Mouse (Mus musculus) hematopoietic stem cell, adult 5-6 weeks (primary cell): Measurements from ENCODE around the gene Slc39a5. TPM values are rescaled to one million over a fixed set of nuclear protein-coding genes. Genes with fewer than 3 reads are reported as not detected.

Experiments
- ATAC-seq, 2 experiments: fragments of 125-278 bp in 1 of 2; replicated peaks in 1 of 2; 2 replicates each; pipeline ENCODE4 v1.8.0; 2016 to 2017; ENCODE audit warnings: inconsistent platforms in 2 of 2, mild to moderate bottlenecking in 2 of 2, moderate number of reproducible peaks in 2 of 2, low read depth in 1 of 2, moderate TSS enrichment in 1 of 2; ENCODE audit not compliant: low FRiP score in 2 of 2, poor library complexity in 2 of 2, severe bottlenecking in 2 of 2, insufficient read depth in 1 of 2, low TSS enrichment in 1 of 2
- total RNA-seq: library from RNA; stranded (forward); fragments of 172-1452, 232-1000 nt; gene quantifications from 2 replicates; pipeline ENCODE4 v1.2.3, GENCODE M21; 2017

Gene Slc39a5
- total RNA-seq, 1 experiment from 2014 or later = not detected

DNA sequence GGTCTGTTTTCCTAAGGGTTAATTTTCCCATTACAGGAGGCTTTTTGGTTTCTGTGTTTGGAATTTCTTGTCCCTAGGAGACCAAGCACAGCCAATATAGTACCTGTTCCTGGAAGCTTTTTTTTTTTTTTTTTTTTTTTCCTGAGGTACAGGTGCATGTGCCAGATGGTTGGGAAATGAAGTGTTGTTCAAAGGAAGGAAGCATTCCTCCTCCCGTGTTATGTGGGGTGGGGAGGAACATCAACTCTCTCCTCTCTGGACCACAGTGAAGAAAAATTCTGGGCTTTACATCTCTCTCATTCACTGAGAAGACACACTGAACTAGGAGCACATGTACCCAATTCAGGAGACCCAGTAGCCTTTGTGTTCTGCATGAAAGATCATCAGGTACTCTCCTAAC lies 12.0 kb upstream of the Slc39a5 start:
- ATAC-seq = no peak

DNA sequence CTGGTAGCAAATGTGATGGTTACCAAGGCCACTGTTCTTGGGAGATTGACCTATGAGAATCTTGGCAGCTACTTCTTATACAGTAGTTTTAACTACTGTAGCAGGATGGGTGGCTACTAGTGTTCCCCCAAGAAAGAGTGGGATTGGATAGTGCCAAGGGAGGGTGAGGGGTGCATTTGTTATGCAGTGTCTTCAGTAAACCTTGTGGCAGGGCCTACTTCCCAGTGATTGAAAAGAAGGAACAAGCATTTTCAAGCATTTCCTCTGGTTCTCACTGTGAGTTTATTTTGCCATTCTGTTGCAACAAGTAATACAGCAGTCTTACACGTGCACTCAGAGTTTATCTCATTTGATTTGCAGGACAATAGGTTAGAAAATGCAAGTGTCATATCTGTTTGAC lies 11.5 kb upstream of the Slc39a5 start:
- no peak for ATAC-seq

DNA sequence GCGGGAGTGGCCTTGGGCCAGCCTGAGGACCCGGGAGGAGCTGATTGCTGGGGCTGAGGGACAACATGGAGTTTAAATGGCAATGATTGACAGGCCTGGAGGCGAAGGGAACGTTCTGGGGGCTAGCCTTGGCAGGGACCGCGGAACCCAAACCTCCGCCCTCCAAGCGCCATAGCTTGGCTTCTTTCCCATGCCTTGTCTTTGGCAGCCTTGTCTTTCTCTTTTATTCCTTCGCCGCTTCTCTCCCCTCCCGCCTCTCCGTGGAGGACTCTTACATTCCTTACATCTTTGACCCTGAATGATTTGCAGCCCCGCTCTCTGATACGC lies 11.0 kb upstream of the Slc39a5 start:
- 0 out of 4 replicates have a peak, but pooled peaks of 1 of the 2 experiments have one; percentile 0 for ATAC-seq

DNA sequence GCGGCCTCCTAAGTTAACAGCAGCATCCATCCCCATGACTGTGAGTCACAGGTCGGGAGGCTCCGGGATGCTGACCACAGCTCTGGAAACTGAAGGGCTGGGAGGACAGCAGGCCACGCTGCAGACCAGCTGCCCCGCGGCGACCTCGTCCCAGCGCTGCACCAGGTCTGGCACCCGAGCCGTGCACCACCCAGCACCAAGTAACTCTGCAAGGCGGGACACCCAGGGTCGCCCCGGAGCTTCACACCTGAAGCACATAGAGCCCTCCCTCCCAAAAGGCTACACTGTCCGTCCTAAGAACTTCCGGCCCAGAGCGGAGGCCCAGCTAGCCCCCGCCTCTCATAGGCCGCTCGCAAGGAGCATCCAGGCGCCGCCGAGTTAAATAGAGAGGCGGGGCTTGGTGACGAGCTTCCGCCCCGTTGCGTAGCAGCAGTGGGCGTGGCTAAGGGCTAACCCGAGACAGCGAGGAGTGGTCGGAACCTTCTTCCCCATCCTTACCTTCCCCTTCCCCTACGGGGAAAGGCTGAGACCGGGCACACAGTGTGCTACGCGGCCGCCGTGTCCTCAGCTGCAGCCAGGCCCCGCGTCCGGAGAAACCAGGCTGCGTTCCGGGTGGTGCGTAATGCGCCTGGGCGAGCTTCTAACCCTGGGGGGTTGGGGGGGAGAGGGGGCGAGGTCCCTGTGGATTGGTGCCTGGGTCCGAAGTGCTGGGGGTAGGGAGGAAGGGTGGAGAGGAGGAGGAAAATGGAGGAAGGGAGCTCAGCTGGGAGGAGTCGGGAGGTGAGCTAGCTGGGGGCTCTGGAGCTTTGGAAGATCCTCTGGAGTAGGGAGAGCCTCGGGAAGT lies 10.4 kb upstream of the Slc39a5 start, which contains the start of the genes Nabp2 and Rnf41:
Nabp2 (minus strand) TSS at position 282 of the 844 bp plus-strand sequence.
Rnf41 (plus strand) TSS at position 447 of the 844 bp plus-strand sequence.
- ATAC-seq = peak; percentile 86 to 87

DNA sequence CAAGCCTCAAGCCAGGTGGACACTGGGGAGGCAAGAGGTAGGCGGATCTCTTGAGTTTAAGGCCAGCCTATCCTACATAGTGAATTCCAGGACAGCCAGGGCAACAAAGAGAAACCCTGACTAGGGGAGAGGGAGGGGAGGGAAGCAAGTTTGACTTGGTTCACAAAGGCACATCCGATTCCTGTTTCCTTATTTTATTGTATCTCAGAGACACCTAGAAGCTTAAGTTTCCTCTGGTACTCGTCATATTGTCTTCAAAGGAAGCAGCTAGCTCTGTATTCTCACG lies 9.5 kb upstream of the Slc39a5 start:
- ATAC-seq = no peak

DNA sequence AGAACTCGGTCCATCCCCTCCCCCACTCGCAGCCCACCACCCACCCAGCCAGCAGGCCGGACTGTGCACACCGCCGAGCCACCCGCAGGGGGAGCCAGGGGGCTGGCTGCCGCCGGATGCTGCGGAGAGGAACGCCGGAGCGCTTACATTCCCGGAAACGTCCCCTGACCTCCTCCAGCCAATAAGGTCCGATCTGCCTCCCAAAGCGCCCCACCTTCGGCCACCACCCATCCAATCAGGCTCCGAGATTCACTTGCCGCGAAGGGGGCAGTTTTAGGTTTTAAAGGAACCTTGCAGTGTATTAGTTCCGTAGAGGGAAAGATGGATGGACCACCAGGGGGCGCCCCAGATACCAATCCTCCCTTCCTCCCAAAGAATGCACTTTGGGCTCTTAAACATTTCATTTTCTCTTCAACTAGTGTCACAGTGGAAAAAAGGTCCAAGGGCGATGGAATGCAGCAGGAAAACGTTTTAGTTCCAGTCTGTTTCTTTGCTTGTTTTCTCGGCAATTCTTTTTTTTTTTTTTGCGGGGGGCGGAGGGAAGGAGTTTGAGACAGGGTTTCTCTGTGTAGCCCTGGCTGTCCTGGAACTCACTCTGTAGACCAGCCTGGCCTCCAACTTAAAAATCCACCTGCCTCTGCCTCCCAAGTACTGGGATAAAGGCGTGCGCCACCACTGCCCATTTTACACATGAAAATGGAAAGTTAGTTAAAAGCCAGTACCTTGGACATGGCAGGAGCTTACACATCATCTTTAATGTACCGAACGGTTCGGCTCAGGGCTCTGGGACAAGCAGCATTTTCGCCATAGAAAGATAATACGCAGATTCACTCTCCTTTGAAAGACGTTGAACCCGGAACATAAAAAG lies 8.9 kb upstream of the Slc39a5 start:
- peak; percentile 87 to 89 for ATAC-seq

DNA sequence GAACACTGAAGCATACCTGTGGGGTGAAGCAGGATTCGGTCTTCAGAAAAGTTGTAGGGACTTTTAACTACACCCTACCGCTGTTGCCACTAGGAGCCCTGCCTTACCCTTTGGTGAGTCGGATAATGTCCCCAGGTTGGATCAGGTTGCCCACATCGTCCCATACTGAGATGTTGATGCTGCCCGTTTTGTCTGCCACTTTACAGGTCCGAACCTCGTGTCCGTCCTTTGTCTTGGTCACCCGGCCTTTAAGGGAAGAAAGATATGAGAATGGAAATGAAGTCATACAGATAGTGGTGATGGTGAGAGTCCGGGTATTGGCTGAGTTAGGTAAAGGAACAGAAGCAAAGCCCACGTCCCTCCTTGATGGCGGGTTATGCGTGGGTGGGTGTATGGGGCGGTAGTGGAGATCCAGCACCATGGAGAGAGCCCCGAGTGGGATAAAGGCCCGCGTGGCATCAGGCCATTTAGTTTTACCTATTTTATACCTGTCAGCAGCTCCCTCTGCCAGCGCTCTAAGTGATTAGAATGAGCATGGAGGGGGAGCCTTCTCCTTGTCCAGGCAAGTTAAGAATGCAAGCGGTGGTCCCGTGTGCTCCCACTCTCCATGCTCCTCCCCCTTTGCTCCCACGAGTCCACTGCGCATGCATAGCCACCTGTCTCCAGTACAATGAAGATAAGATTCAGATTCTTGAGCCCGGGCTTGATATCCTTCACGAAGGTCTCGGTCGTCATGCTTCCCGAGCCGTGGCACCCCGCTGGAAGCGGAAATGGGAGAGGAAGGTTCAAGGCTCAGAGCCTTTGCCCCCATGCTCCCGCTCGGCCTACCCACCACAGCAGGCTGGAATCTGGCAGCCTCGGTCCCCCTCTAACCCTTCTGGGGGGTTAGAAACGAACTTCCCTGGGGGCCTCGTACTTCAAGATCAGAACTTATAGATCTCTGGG lies 7.8 kb upstream of the Slc39a5 start:
- no peak for ATAC-seq

DNA sequence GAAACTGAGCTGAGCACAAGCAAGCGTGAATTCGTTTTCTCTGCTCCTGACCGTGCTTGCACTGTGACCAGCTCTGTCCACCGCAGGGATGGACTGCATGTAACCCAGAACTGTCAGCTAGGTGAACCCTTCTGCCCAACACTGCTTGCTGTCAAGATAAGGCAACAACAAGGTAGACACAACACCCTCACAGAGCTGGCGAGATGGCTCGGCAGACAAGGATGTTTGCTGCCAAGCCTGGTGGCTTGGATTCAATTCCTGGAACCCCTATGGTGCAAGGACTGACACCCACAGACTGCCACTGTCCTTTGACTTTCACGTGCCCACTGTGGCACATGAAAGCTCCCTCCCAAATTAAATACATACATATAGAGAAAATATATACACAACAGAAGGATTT lies 2.9 kb upstream of the Slc39a5 start:
- ATAC-seq = no peak

DNA sequence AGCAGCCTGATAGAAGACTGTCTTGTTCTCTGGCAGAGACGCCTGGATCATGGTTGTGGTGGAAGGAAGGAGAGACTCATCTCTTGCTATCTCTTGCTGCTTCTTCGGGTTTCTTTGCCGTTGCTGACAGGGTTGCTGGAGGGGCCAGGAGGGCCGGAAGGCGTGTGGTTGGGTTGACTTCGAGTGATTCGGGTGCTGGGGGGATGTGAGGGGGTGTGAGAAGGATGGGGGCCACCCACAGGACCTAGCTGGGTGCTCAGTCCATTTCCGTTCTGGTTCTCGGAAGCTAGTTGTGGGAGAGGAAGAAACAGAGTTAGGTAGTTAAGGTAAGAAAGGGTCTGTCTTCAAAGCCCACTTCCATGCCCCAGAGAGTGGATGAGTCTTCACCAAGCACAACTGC lies 609 bp upstream of the Slc39a5 start:
- ATAC-seq = no peak

DNA sequence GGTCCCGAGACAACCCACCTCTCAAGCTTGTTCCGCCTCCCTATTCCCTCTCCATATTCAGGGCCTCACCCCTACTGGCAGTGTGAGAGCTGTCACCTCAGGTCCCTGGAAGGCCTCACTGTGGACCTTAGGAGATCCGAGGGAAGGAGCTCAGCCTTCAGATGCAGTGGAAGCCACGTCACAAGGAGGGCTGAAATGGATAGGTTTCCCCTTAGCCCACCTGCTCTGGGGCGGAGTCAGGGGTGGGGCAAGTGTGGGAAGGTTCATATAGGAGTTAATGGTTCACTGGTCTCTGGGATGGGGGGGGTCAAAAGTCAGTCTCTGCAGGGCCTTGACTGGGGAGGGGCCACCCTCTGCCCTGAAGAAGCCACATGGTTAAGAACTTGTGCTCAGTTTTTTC lies 691 bp downstream of the Slc39a5 start:
- ATAC-seq = no peak

DNA sequence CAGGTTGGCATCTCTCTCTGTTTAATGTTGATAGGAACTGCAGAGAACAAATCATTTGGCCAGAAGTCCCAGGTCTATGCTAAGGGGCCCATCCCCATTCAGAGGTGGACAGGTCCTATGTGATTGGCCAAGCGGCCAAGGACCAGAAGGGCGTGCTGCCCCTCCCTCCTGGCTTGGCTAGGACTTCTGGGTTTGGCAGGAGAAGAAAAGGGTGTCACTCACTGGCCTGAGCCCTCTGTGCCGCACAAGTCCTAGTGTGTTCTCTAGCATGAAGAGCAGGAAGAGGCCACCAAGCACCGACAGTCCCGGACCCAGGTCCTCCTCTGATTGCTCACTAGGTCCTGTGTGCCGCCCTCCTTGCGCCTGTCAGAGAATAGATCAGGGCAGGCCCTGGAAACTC lies 3.6 kb downstream of the Slc39a5 start:
- no peak for ATAC-seq

DNA sequence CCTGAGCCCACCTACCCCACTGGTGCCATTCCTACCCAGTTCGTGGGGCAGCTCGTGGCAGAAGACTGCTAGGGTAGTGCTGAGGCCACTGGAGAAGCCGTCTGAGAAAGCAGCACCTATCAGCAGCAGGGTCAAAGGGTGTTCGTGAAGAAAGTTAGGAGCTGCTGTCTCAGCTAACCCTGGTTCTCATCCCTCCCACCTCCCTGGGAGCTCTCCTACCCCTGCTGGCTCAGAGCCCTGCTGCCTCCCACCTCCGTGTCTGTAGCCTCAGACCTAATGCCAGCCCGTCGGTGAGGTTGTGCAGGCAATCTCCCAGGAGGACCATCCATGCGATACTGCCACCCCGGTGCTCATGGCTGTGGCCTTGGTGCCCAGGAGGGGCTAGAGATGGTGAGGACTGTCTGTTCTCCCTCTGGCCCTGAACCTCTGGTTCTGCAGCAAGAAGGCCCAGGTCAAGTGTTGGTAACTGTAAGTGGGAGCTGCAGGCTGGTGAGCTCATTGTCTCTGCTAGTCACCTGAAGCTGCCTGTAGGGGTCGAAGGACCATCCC lies 4.2 kb downstream of the Slc39a5 start:
- ATAC-seq = no peak

DNA sequence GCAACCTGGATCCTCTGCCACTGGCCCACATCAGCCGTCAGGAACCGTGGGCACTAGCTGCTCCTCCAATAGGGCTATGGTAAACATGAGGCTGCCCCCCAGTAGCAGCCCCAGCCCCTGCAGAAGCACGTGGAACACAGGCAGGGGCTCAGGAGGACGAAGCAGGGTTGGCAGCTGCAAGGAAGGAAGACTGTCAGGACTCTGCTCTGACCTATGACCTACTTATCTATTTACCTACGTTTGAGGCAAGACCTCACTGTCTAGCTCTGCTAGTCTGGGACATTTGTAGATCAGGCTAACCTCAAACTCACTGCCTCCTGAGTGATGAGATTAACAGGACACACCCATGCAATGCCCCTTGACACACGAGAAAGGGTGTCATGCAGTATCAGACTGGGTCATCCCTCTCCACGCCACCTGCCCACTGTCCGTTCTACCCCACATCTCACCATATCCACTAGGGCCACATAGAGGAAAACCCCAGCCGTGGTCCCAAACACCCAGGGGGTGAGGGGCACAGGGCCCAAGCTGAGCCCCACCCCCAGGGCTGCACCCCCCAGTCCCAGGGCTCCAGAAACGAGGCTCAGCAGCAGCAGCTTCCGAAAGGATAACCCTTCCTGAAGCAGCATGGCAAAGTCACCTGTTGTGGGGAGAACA lies 4.9 kb downstream of the Slc39a5 start:
- no peak for ATAC-seq

DNA sequence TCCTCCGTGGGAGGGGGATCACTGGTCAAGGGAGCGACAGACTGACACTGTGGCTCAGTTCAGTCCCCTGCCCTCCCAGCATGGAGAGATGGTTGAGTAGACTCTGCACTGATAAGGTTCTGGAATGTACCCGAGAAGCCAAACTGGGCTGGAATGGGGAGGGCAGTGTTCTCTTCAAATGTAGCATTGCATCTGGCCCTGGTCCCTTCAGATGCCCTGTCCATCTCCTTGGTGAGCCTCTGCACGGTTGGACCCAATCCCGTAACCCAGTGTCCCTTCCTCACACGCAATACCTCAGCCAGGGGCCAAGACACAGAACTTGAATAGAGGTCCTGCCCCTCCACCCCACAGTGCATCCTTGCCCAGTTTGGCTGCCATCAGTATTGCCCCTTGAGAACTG lies 9.2 kb downstream of the Slc39a5 start:
- no peak for ATAC-seq

DNA sequence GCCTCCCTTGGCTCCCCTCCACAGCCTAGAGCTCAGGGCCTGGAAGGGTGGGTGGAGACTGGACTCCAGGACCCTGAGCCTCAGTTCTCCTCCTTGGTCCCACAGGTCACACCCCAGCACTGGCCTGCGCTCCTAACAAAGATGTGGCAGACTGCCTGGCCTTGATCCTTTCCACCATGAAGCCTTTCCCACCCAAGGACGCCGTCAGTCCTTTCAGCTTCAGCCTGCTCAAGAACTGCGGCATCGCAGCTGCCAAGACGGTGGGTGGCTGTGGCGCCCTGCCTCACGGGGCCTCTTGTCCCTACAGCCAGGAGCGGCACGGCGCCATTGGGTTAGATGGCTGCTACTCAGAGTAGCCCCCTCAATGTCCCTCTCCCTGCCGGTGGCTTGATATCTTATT lies 10.7 kb downstream of the Slc39a5 start:
- ATAC-seq = no peak

DNA sequence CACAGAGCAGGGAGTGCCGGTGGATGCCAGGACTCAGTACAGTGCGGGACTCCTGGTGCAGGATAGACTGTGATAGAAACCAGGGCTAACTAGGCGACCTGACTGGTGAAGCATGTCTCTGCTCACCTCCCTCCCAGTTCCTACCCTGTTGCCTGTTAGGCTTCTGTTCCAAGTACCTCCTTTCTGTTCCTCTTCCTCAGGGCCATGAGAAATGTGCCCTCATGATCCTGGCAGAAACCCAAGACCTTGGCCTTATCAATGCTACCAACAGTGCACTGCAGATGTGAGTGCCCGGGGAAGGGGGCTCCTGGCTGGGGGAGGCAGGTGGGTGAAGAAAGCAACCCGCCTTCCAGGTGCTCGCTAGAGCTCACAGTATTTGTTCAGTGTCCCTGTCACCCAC lies 11.5 kb downstream of the Slc39a5 start:
- ATAC-seq = no peak

DNA sequence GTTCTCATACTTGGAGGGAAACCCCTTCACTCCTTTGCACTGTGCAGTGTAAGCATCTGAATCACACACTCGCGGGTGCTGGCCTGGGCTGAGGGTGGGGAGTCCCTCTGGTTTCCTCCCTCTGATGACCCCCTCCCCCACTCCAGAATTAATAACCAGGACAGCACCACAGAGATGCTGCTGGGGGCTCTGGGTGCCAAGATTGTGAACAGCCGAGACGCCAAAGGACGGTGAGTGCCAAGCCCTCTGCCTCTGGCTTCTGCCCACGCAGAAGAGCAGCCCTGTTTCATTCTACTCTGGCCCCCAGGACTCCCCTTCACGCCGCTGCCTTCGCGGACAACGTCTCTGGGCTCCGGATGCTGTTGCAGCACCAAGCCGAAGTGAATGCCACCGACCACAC lies 12.1 kb downstream of the Slc39a5 start:
- no peak for ATAC-seq
